ENCODE assay signal across 19 mouse cellular contexts in genomic region chr6:3911284-3911683, GRCm38 (mm10).
A peak's percentile ranks its signal among the peaks of the same experiment; 100 is the strongest.
DNase-seq lines count a peak whose midpoint lies in the region; ATAC-seq and TF ChIP-seq lines count a peak whose summit lies in the region.
"Had no signal": no experiment of that assay in that cellular context is flagged by ENCODE, and none has a peak within 500 bp of the region (broad histone marks: within the 10 kb centered on the region; RNA-seq: fewer than 3 reads in every experiment).

No protein-coding gene starts in this region.

- H3K4me3 ChIP-seq in gastrocnemius, adult 2 months: no peak overlapping the region
- no peak overlapping the region for H3K4me3 ChIP-seq in kidney, postnatal 0 days (replicated peaks; ENCODE audit: low read depth, low read length)
- no peak overlapping the region for H3K4me3 ChIP-seq in lung, adult 2 months (replicated peaks; ENCODE audit: extremely low read depth, low read depth, low read length)
- H3K4me3 ChIP-seq: erythroblast, embryonic 14.5 days; forebrain, embryonic 15.5 days; hindbrain, embryonic 10.5 days; limb, embryonic 12.5 days; lung, embryonic 15.5 days had no signal

- TF ChIP-seq CTCF in gastrocnemius, adult 2 months (IDR thresholded peaks at IDR 0.05): peak; percentile 58
- peak; percentile 55 for TF ChIP-seq CTCF in kidney, postnatal 0 days (IDR thresholded peaks at IDR 0.05; ENCODE audit: low read depth)
- no peak for TF ChIP-seq CTCF in lung, adult 2 months (IDR thresholded peaks at IDR 0.05; ENCODE audit: insufficient read depth, low read length)

- no peaks in the 10 kb centered on the region for H3K36me3 ChIP-seq in kidney, postnatal 0 days (ENCODE audit: insufficient read depth, low read length)
- H3K36me3 ChIP-seq: forebrain, embryonic 15.5 days; hindbrain, embryonic 10.5 days; limb, embryonic 12.5 days; lung, embryonic 15.5 days had no signal

- 55% methylated on average over 5 of the region's 5 CpGs for WGBS in kidney, postnatal 0 days
- WGBS in lung, adult 2 months: 44% methylated on average over 5 of the region's 5 CpGs

- no peak for TF ChIP-seq POLR2A in lung, adult 2 months (IDR thresholded peaks at IDR 0.05; ENCODE audit: borderline replicate concordance, extremely low read depth, low read depth, low read length)

- ATAC-seq in kidney, postnatal 0 days (replicated peaks; ENCODE audit: low FRiP score, low read depth): no peak
- ATAC-seq: forebrain, embryonic 15.5 days had no signal

- intact Hi-C loops in gastrocnemius, adult 2 months (cut with DNase I): no loop called here
- intact Hi-C loops in gastrocnemius, postnatal 36 days (cut with DNase I): no loop called here

- no peaks in the 10 kb centered on the region for H3K9me3 ChIP-seq in kidney, postnatal 0 days (replicated peaks; ENCODE audit: low read length)
- H3K9me3 ChIP-seq: forebrain, embryonic 15.5 days; hindbrain, embryonic 10.5 days; limb, embryonic 12.5 days; lung, embryonic 15.5 days had no signal

- H3K4me1 ChIP-seq in kidney, postnatal 0 days (replicated peaks; ENCODE audit: insufficient read depth, low read length): no peaks in the 10 kb centered on the region
- no peaks in the 10 kb centered on the region for H3K4me1 ChIP-seq in lung, adult 2 months (ENCODE audit: control insufficient read depth, insufficient read depth, low read length)
- H3K4me1 ChIP-seq: forebrain, embryonic 15.5 days; hindbrain, embryonic 10.5 days; lung, embryonic 15.5 days had no signal

- H3K9ac ChIP-seq in kidney, postnatal 0 days (ENCODE audit: low read depth, low read length): no peak overlapping the region
- H3K9ac ChIP-seq: forebrain, embryonic 15.5 days; limb, embryonic 12.5 days; lung, embryonic 15.5 days had no signal

- no peak overlapping the region for H3K27ac ChIP-seq in gastrocnemius, adult 2 months
- no peak overlapping the region for H3K27ac ChIP-seq in kidney, postnatal 0 days
- H3K27ac ChIP-seq: forebrain, embryonic 15.5 days; hindbrain, embryonic 10.5 days; limb, embryonic 12.5 days; lung, embryonic 15.5 days had no signal

- no peak for DNase-seq in gastrocnemius, adult 2 months
- no peak for DNase-seq in gastrocnemius, postnatal 36 days
- DNase-seq in kidney, postnatal 0 days (ENCODE audit: low spot score): peak; percentile 52
- DNase-seq in kidney, postnatal 10 days: no peak
- peak; percentile 3 for DNase-seq in lung, postnatal 25 days (ENCODE audit: low spot score)
- DNase-seq in lung, adult 2 months: no peak
- DNase-seq in brain, adult 2 months (ENCODE audit: low read depth, low spot score): peak; percentile 20
- DNase-seq in embryo, embryonic 9.5 days (ENCODE audit: extremely low spot score): no peak
- DNase-seq: adrenal gland, postnatal 10 days; embryo, embryonic 11 days; right cerebral cortex, postnatal 25 days; thymus, postnatal 36 days had no signal

- no peak overlapping the region for H3K4me2 ChIP-seq in kidney, postnatal 0 days (ENCODE audit: low read length)
- H3K4me2 ChIP-seq: forebrain, embryonic 15.5 days; heart, embryonic 11.5 days; limb, embryonic 12.5 days; lung, embryonic 15.5 days; midbrain, embryonic 11.5 days had no signal

- H3K27me3 ChIP-seq in kidney, postnatal 0 days (ENCODE audit: insufficient read depth, low read length): no peaks in the 10 kb centered on the region
- H3K27me3 ChIP-seq: forebrain, embryonic 15.5 days; limb, embryonic 12.5 days; lung, embryonic 15.5 days had no signal

Comparison
In these comparisons a context has a peak if more than half of its experiments do, and no peak if none do; other contexts are left out.
1. DNase-seq: peak in kidney, postnatal 0 days (single experiment), lung, postnatal 25 days (single experiment) and brain, adult 2 months (single experiment); none in gastrocnemius, adult 2 months (single experiment), gastrocnemius, postnatal 36 days (0 of 2), kidney, postnatal 10 days (single experiment), lung, adult 2 months (single experiment) and embryo, embryonic 9.5 days (single experiment).